Mouse (Mus musculus): ENCODE measurements around the gene Ttc4.

DNA sequence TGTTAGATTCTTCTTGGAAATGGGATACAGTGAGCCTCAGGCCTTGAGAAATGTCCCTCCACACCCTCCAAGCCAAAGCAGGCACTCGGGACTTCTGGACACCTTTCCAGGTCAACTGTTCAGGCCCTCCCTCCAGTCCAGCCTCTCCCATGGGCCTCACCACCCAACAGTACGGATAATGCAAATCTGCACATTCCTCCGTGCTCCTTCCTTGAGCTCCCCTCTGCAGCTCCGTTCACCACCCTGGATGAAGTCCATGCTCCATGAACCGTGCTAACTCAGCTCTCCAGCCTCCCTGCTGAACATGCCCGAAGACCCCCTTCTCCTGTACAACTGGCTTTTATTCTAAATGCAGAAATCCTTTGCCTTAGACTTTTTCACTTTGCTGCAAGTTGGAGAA is 14.0 kb downstream of the Ttc4 start:
- no peak for TF ChIP-seq POLR2A (IDR thresholded peaks at IDR 0.05; ENCODE audit: borderline replicate concordance, low read depth, low read length)
- TF ChIP-seq CTCF (IDR thresholded peaks at IDR 0.05; ENCODE audit: low read depth, low read length): no peak

Data from bone marrow macrophage, adult 2 months (primary cell).